Mouse (Mus musculus) liver, adult 2 months (tissue): ENCODE results near the gene Tbl1x. TPM values are rescaled to one million over a fixed set of nuclear protein-coding genes. Genes with fewer than 3 reads are reported as not detected.

ENCODE experiments used
- DNase-seq: peaks from one replicate; pipeline ENCODE4 v3.0.0-alpha.2; 2011; ENCODE audit warnings: low read depth, low spot score; ENCODE audit errors: extremely low read depth
- H3K27ac ChIP-seq: fragments of 200-500 bp; replicated peaks from 2 replicates; pipeline ENCODE4 v1.5.1; 2012; ENCODE audit warnings: low read depth, mild to moderate bottlenecking, control low read depth, inconsistent platforms, low read length; ENCODE audit not compliant: insufficient read depth
- H3K27me3 ChIP-seq: fragments of 200-500 bp; 2 replicates; pipeline ENCODE4 v1.6.1; 2012; ENCODE audit warnings: mild to moderate bottlenecking, moderate library complexity, low read length, inconsistent platforms; ENCODE audit not compliant: control insufficient read depth, insufficient read depth
- H3K36me3 ChIP-seq: fragments of 200-500 bp; 2 replicates; pipeline ENCODE4 v1.6.1; 2012; ENCODE audit warnings: low read length, inconsistent platforms; ENCODE audit not compliant: control insufficient read depth, insufficient read depth
- H3K4me1 ChIP-seq: fragments of 200-500 bp; 2 replicates; pipeline ENCODE4 v1.6.1; 2011; ENCODE audit warnings: low read length; ENCODE audit not compliant: control insufficient read depth, insufficient read depth
- H3K4me3 ChIP-seq: fragments of 200-500 bp; 2 replicates; pipeline ENCODE4 v1.5.1; 2011; ENCODE audit warnings: low read depth, mild to moderate bottlenecking, control low read depth, low read length, moderate library complexity; ENCODE audit not compliant: insufficient read depth
- H3K79me2 ChIP-seq: fragments of 200-500 bp; 2 replicates; pipeline ENCODE4 v1.6.1; 2012; ENCODE audit warnings: inconsistent platforms, mild to moderate bottlenecking, low read length, moderate library complexity; ENCODE audit not compliant: control insufficient read depth, insufficient read depth
- H3K9ac ChIP-seq: fragments of 200-500 bp; 2 replicates; pipeline ENCODE4 v1.6.1; 2012; ENCODE audit warnings: low read depth, mild to moderate bottlenecking, control low read depth, inconsistent platforms, low read length
- CTCF ChIP-seq: fragments of 200-500 bp; IDR thresholded peaks from 2 replicates; pipeline ENCODE4 v1.5.1; 2011; ENCODE audit warnings: low read depth, low read length, control low read depth
- POLR2A ChIP-seq: fragments of 200-500 bp; IDR thresholded peaks from 2 replicates; pipeline ENCODE4 v1.6.1; 2011; ENCODE audit warnings: low read length, control low read depth; ENCODE audit not compliant: insufficient read depth; ENCODE audit errors: extremely low read depth
- WGBS: fragments of 180-500 bp; shearing (Covaris S2); methylation state at CpG from one replicate; pipeline ENCODE4 v1.1.7; 2018; 5-methylcytosine and 5-hydroxymethylcytosine counted together
- polyA plus RNA-seq: library from polyadenylated mRNA; depleted of rRNA; stranded (reverse); fragments of >200 nt; gene quantifications from 2 replicates; pipeline ENCODE4 v1.2.3, GENCODE M21; 2012
- total RNA-seq: library from RNA; depleted of rRNA; stranded (reverse); fragments of >200 nt; gene quantifications from 2 replicates; pipeline ENCODE4 v1.2.3, GENCODE M21; 2014

Tbl1x gene
- total and polyA plus RNA-seq, 2 experiments: 10.2 to 16.2 TPM

DNA sequence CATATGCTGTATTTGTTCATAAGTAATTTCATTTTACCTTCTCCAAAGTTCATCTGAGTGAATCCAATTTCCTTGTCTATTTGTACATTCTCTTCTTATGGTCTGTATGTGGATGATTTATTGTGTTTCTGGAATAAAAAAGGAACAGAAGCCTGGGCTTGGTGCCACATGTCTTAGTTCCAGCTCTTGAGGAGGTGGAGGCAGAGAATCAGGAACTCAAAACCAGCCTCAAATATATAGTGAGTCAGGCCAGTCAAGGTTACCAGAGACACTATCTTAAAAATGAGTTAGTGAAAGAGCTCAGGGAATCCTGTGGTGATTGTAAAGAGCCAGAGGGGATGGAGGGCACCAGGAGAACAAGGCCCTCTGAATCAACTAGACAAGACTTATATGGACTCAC lies 86.9 kb downstream of the Tbl1x start:
- DNase-seq: no peak
- H3K79me2 ChIP-seq: peaks cover 12% of the 10 kb centered on the region; the same call in 1 of the 2 replicates
- no peak overlapping the region for H3K27ac ChIP-seq
- no peaks in the 10 kb centered on the region for H3K27me3 ChIP-seq
- no peak overlapping the region for H3K4me3 ChIP-seq
- H3K9ac ChIP-seq: no peak overlapping the region
- no peaks in the 10 kb centered on the region for H3K36me3 ChIP-seq
- TF ChIP-seq CTCF (no peak), POLR2A (no peak)
- H3K4me1 ChIP-seq: no peaks in the 10 kb centered on the region

DNA sequence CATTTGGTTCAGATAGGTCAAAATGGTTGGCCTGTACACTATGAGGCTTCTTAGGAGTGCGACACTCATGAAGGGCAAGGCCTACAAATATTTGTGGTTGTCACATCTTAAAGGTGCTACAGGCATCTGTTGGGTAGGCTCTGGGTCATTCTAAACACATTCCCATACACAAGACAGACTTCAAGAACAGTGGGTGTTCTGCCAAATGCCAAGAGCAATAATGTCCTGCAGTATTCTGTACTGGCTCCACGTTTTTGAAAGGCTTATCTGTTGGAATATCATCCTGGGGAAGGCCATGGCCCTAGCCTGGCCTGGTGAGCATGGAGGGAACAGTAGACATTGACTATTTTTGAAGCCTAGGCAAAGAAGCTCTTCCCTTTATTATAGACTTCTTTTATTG lies 87.9 kb downstream of the Tbl1x start:
- no peak for TF ChIP-seq CTCF
- TF ChIP-seq POLR2A: no peak
- Histone ChIP-seq H3K4me1 (no peaks in the 10 kb centered on the region), H3K27me3 (no peaks in the 10 kb centered on the region), H3K36me3 (no peaks in the 10 kb centered on the region), H3K27ac (no peak overlapping the region), H3K4me3 (no peak overlapping the region), H3K9ac (no peak overlapping the region), H3K79me2 (peaks cover 13% of the 10 kb centered on the region; the same call in 1 of the 2 replicates)
- 66% methylated on average over 2 of the region's 2 CpGs for WGBS
- DNase-seq: no peak

DNA sequence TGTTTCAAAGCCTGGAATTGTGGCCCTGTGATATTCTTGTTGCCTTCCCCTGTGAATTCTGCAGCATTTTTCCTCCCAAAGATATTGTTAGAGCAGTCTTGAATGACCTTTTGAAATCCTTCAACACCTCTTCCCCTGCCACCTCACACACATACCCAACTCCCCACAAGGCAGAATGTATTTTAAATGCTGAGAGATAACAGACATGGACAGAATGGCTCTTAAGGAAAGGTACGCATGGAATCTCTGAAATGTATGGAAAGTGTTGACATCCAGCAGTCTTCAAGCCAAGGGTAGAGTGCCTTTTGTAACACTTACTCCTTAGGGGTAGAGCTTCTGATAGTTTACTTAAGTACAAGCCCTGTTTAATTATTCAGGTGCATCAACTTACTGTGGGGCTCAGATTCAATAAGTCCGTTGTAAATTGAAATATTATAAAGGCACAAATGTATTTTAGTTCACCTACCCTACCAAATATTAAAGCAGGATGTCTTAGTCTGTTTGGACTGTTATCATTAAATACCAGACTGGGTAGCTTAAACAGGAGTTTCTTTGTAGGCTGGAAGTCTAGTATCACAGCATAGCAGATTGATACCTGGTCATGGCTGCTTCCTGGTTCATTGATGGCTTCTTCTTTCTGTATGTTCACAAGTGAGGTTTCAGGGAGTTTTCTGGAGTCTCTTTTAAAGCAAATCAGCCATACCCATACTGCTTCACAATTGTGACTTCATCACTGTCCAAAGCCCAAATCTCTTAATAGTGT lies 92.9 kb downstream of the Tbl1x start:
- Histone ChIP-seq H3K27ac (no peak overlapping the region), H3K27me3 (no peaks in the 10 kb centered on the region), H3K9ac (no peak overlapping the region), H3K4me1 (peaks cover 7% of the 10 kb centered on the region), H3K79me2 (peaks cover 12% of the 10 kb centered on the region; the same call in 1 of the 2 replicates), H3K36me3 (no peaks in the 10 kb centered on the region), H3K4me3 (no peak overlapping the region)
- 100% methylated on average over 2 of the region's 2 CpGs for WGBS
- DNase-seq: no peak
- no peak for TF ChIP-seq POLR2A
- no peak for TF ChIP-seq CTCF

DNA sequence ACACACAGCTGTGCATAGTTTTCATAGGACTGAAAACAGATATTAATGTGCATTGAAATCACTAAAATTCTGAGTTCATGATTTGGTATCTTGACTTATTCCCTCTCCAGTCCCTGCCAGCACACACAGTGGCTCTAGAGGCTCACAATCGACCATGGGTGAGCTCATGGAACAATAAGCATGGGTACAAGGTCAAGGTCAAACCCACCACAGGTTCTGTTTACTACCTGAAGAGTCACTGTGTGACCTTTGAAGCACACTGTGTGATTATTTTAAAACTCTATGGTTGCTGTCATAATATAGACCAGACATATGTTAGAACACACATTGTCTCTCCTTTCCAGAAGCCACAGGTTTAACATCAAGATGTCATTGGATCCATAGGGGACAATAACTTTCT lies 96.7 kb downstream of the Tbl1x start:
- no peak overlapping the region for H3K27ac ChIP-seq
- H3K27me3 ChIP-seq: no peaks in the 10 kb centered on the region
- TF ChIP-seq POLR2A (no peak), CTCF (no peak)
- H3K4me1 ChIP-seq: peaks cover 9% of the 10 kb centered on the region
- no peak overlapping the region for H3K9ac ChIP-seq
- no peak overlapping the region for H3K4me3 ChIP-seq
- peaks cover 7% of the 10 kb centered on the region; the same call in 1 of the 2 replicates for H3K79me2 ChIP-seq
- 0% methylated on average over 1 of the region's 1 CpGs for WGBS
- H3K36me3 ChIP-seq: no peaks in the 10 kb centered on the region
- DNase-seq: no peak

DNA sequence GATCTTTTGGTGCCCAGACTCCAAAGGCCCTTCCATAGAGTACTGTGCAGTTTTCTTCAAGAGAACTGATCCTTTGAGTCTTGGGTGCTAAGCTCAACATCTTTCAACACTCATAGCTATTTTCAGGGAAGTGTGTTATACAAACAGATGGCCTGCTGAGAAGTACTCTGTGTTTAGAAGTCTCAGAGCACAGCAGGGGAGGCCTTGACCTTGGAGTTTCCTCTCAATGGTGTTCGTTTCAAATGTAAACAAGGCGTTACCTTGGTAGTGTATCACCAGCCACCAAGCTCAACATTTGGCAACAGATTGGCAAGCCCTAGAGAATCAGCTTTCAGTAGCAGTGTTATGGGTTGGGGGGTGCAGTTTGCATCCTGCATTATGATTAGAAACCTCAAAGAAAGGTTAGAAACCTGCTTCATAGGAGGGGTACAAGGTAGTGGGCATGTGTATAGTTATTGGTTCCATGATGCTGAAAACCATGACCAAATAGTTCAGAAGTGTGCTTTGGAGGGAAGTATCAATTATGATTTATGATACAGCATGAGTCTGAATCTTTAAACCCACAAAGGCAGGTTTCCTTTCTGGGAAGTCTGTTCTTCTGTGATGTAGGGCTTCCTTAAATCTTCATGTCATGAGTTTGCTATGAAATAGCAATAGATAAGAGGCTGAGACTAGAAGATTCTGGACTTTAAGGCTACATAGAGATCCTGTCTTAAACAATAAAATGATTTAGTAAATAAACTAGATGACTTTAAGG lies 98.3 kb downstream of the Tbl1x start:
- Histone ChIP-seq H3K79me2 (peaks cover 5% of the 10 kb centered on the region; the same call in 1 of the 2 replicates), H3K27ac (no peak overlapping the region), H3K4me1 (peaks cover 9% of the 10 kb centered on the region), H3K4me3 (no peak overlapping the region), H3K36me3 (no peaks in the 10 kb centered on the region), H3K9ac (no peak overlapping the region), H3K27me3 (no peaks in the 10 kb centered on the region)
- TF ChIP-seq CTCF (no peak), POLR2A (no peak)
- 8% methylated on average over 2 of the region's 2 CpGs for WGBS
- peak; percentile 46 for DNase-seq

DNA sequence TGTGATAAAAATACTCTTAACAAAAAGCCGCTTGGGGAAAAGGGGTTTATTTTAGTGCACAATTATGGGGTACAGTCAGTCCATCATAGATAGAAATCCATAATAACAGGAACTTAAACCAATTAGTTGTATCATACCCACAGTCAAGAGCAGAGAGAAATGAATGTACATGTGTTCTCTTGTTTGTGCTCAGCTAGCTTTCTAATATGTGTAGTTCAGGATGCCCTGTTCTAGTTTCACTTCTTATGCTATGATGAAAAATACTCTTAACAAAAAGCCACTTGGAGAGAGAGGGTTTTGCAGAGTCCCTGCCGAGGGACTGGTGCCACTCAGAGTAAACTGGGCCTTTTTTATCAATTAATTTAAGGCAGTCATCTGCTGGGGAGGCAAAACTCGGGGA lies 101.1 kb downstream of the Tbl1x start:
- Histone ChIP-seq H3K9ac (no peak overlapping the region), H3K36me3 (no peaks in the 10 kb centered on the region), H3K4me3 (no peak overlapping the region), H3K27ac (no peak overlapping the region), H3K27me3 (no peaks in the 10 kb centered on the region), H3K4me1 (peaks cover 7% of the 10 kb centered on the region), H3K79me2 (peaks cover 6% of the 10 kb centered on the region; the same call in 1 of the 2 replicates)
- 86% methylated on average over 3 of the region's 3 CpGs for WGBS
- DNase-seq: no peak
- TF ChIP-seq CTCF (no peak), POLR2A (no peak)
